Comparison of ENCODE assay signal across 9 mouse cellular contexts in the genomic region with DNA sequence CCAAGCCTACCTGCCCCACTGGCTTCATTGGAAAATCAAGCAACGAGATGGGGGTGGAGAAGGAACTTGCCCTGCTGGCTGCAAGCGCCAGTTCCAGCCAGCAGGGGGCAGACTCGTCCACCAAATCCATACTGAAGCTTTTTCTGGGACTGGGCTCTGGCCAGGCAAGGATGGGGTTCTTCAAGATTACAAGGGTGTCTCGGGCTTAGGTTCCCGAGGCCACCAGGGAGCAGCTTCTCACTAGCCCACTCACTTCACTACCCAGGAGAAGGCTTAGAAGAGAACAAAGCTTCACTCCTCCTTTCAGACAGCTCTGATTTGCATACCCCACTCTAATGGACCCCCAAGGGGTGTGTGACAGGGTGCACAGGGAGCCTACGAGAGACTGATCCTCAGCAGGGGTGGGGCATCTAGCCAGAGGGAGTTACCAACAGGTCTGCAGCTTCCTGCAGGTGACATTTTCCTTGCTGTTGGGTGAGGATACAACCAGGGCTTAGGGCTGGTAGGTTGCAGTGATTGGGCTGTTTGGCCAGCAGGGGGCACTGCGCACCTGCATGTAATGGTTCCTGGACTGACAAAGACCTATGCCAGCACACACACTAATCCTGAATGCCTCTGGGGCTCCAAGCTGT. TPM values are rescaled to one million over a fixed set of nuclear protein-coding genes. Genes with fewer than 3 reads are reported as not detected.
DNase-seq lines count a peak whose midpoint lies in the region; ATAC-seq and TF ChIP-seq lines count a peak whose summit lies in the region.
"Had no signal": no experiment of that assay in that cellular context is flagged by ENCODE, and none has a peak within 500 bp of the region (broad histone marks: within the 10 kb centered on the region; RNA-seq: fewer than 3 reads in every experiment).

No protein-coding gene starts in this region.

- WGBS in heart, embryonic 12.5 days = 0% methylated on average over 7 of the region's 7 CpGs
- 0% methylated on average over 7 of the region's 7 CpGs for WGBS in kidney, postnatal 0 days
- WGBS in liver, adult 2 months = 0% methylated on average over 7 of the region's 7 CpGs

- ATAC-seq in erythroblast, adult 5-6 weeks (replicated peaks; ENCODE audit: low FRiP score, poor library complexity, severe bottlenecking) = peak; percentile 65
- peak; percentile 60 for ATAC-seq in heart, embryonic 12.5 days (ENCODE audit: insufficient number of reproducible peaks, low FRiP score)
- peak; percentile 77 for ATAC-seq in kidney, postnatal 0 days (replicated peaks; ENCODE audit: low FRiP score, low read depth)

- no peak overlapping the region for H3K27ac ChIP-seq in heart, embryonic 12.5 days (ENCODE audit: poor library complexity, severe bottlenecking)
- H3K27ac ChIP-seq in kidney, postnatal 0 days = no peak overlapping the region
- no peak overlapping the region for H3K27ac ChIP-seq in liver, adult 2 months (replicated peaks; ENCODE audit: insufficient read depth, low read depth, low read length)

- H3K9ac ChIP-seq in heart, embryonic 12.5 days = no peak overlapping the region
- no peak overlapping the region for H3K9ac ChIP-seq in kidney, postnatal 0 days (ENCODE audit: low read depth, low read length)
- H3K9ac ChIP-seq in liver, adult 2 months (ENCODE audit: low read depth, low read length) = no peak overlapping the region

- TF ChIP-seq CTCF in kidney, postnatal 0 days (IDR thresholded peaks at IDR 0.05; ENCODE audit: low read depth) = peak; percentile 86
- TF ChIP-seq CTCF in liver, adult 2 months (IDR thresholded peaks at IDR 0.05; ENCODE audit: low read depth, low read length) = peak; percentile 98

- no peaks in the 10 kb centered on the region for H3K79me2 ChIP-seq in liver, adult 2 months (ENCODE audit: control insufficient read depth, insufficient read depth, low read length)

- H3K27me3 ChIP-seq in heart, embryonic 12.5 days (replicated peaks) = peaks cover 86% of the 10 kb centered on the region
- peaks cover 29% of the 10 kb centered on the region for H3K27me3 ChIP-seq in kidney, postnatal 0 days (ENCODE audit: insufficient read depth, low read length)
- 0 out of 2 replicates have a peak, but pooled peaks cover 3% of the 10 kb centered on the region for H3K27me3 ChIP-seq in liver, adult 2 months (ENCODE audit: control insufficient read depth, insufficient read depth, low read length)
- no peaks in the 10 kb centered on the region; the same call in 1 of the 2 replicates for H3K27me3 ChIP-seq in splenic B cell, adult 2 months (ENCODE audit: control insufficient read depth, insufficient read depth, low read length, poor library complexity, severe bottlenecking)

- no peak for TF ChIP-seq POLR2A in liver, adult 2 months (IDR thresholded peaks at IDR 0.05; ENCODE audit: extremely low read depth, insufficient read depth, low read length)

- H3K4me2 ChIP-seq in heart, embryonic 12.5 days = no peak overlapping the region
- H3K4me2 ChIP-seq in kidney, postnatal 0 days (ENCODE audit: low read length) = no peak overlapping the region

- no peaks in the 10 kb centered on the region for H3K9me3 ChIP-seq in heart, embryonic 12.5 days (replicated peaks)
- H3K9me3 ChIP-seq in kidney, postnatal 0 days (replicated peaks; ENCODE audit: low read length) = no peaks in the 10 kb centered on the region

- no peak overlapping the region for H3K4me3 ChIP-seq in heart, embryonic 12.5 days
- H3K4me3 ChIP-seq in kidney, postnatal 0 days (replicated peaks; ENCODE audit: low read depth, low read length) = no peak overlapping the region
- H3K4me3 ChIP-seq in liver, adult 2 months (ENCODE audit: insufficient read depth, low read depth, low read length) = no peak overlapping the region
- H3K4me3 ChIP-seq: erythroblast, embryonic 14.5 days had no signal

- DNase-seq in CD4-positive helper T cell, adult 2 months (ENCODE audit: low read depth, low spot score) = peak; percentile 76
- peak; percentile 97 for DNase-seq in brain, adult 2 months (ENCODE audit: low read depth, low spot score)
- peak; percentile 87 for DNase-seq in kidney, postnatal 0 days (ENCODE audit: low spot score)
- DNase-seq in liver, adult 2 months (ENCODE audit: extremely low read depth, low read depth, low spot score) = peak; percentile 52
- DNase-seq in naive thymus-derived CD4-positive, alpha-beta T cell, adult 2 months (ENCODE audit: low read depth) = peak; percentile 76
- peak; percentile 71 for DNase-seq in splenic B cell, adult 2 months (ENCODE audit: low read depth, low spot score)

- no peaks in the 10 kb centered on the region for H3K36me3 ChIP-seq in heart, embryonic 12.5 days
- no peaks in the 10 kb centered on the region for H3K36me3 ChIP-seq in kidney, postnatal 0 days (ENCODE audit: insufficient read depth, low read length)
- no peaks in the 10 kb centered on the region for H3K36me3 ChIP-seq in liver, adult 2 months (ENCODE audit: control insufficient read depth, insufficient read depth, low read length)
- H3K36me3 ChIP-seq in splenic B cell, adult 2 months (ENCODE audit: control insufficient read depth, insufficient read depth, low read length, poor library complexity, severe bottlenecking) = no peaks in the 10 kb centered on the region

- H3K4me1 ChIP-seq in heart, embryonic 12.5 days (replicated peaks) = peaks cover 18% of the 10 kb centered on the region
- no peaks in the 10 kb centered on the region for H3K4me1 ChIP-seq in kidney, postnatal 0 days (replicated peaks; ENCODE audit: insufficient read depth, low read length)
- H3K4me1 ChIP-seq in liver, adult 2 months (ENCODE audit: control insufficient read depth, insufficient read depth, low read length) = no peaks in the 10 kb centered on the region

RNA-seq across cellular contexts. Expression of a gene that starts 5.0 kb away (rescaled TPM):
- not detected in 2 replicates for total RNA-seq in erythroblast, adult 5-6 weeks (2015; ENCODE audit: low replicate concordance)
- total RNA-seq in erythroblast, adult 5-6 weeks (2017; ENCODE audit: low replicate concordance) = not detected in 2 replicates
- not detected in 2 replicates for polyA plus RNA-seq in heart, embryonic 12.5 days (2016; fragmentation: Nextera tagmentation; extraction: Ambion mirVana)
- polyA plus RNA-seq in kidney, postnatal 0 days (2015; fragmentation: Nextera tagmentation; extraction: Ambion mirVana) = 2.3 and 2.7 TPM in 2 replicates
- total RNA-seq in liver, adult 2 months (2014; rRNA removed) = not detected in 2 replicates
- polyA plus RNA-seq in liver, adult 2 months (2012; rRNA removed) = not detected in 2 replicates
- polyA plus RNA-seq: erythroblast, embryonic 14.5 days had no signal

RNA-seq across cellular contexts. Expression of a gene that starts 5.6 kb away (rescaled TPM):
- total RNA-seq in erythroblast, adult 5-6 weeks (2015; ENCODE audit: low replicate concordance) = not detected in 2 replicates
- not detected in 2 replicates for total RNA-seq in erythroblast, adult 5-6 weeks (2017; ENCODE audit: low replicate concordance)
- polyA plus RNA-seq in heart, embryonic 12.5 days (2016; fragmentation: Nextera tagmentation; extraction: Ambion mirVana) = 0.58 and 0.70 TPM in 2 replicates
- 2.2 and 2.3 TPM in 2 replicates for polyA plus RNA-seq in kidney, postnatal 0 days (2015; fragmentation: Nextera tagmentation; extraction: Ambion mirVana)
- 0.46 TPM in 1 of 2 replicates, not detected in the other for total RNA-seq in liver, adult 2 months (2014; rRNA removed)
- not detected in 2 replicates for polyA plus RNA-seq in liver, adult 2 months (2012; rRNA removed)
- polyA plus RNA-seq: erythroblast, embryonic 14.5 days had no signal

RNA-seq across cellular contexts. Expression of a gene that starts 17.3 kb away (rescaled TPM):
- not detected in 2 replicates for total RNA-seq in erythroblast, adult 5-6 weeks (2015; ENCODE audit: low replicate concordance)
- not detected in 2 replicates for total RNA-seq in erythroblast, adult 5-6 weeks (2017; ENCODE audit: low replicate concordance)
- not detected in 2 replicates for polyA plus RNA-seq in heart, embryonic 12.5 days (2016; fragmentation: Nextera tagmentation; extraction: Ambion mirVana)
- 662 and 798 TPM in 2 replicates for polyA plus RNA-seq in kidney, postnatal 0 days (2015; fragmentation: Nextera tagmentation; extraction: Ambion mirVana)
- total RNA-seq in liver, adult 2 months (2014; rRNA removed) = not detected in 2 replicates
- not detected in 2 replicates for polyA plus RNA-seq in liver, adult 2 months (2012; rRNA removed)
- polyA plus RNA-seq: erythroblast, embryonic 14.5 days had no signal

RNA-seq across cellular contexts. Expression of a gene that starts 55.3 kb away (rescaled TPM):
- total RNA-seq in erythroblast, adult 5-6 weeks (2015; ENCODE audit: low replicate concordance) = 34.9 and 47.3 TPM in 2 replicates
- 39.6 and 46.4 TPM in 2 replicates for total RNA-seq in erythroblast, adult 5-6 weeks (2017; ENCODE audit: low replicate concordance)
- 131 and 140 TPM in 2 replicates for polyA plus RNA-seq in heart, embryonic 12.5 days (2016; fragmentation: Nextera tagmentation; extraction: Ambion mirVana)
- 53.5 and 62.7 TPM in 2 replicates for polyA plus RNA-seq in kidney, postnatal 0 days (2015; fragmentation: Nextera tagmentation; extraction: Ambion mirVana)
- total RNA-seq in liver, adult 2 months (2014; rRNA removed) = 0.92 and 1.4 TPM in 2 replicates
- polyA plus RNA-seq in liver, adult 2 months (2012; rRNA removed) = 0.32 and 0.56 TPM in 2 replicates

Comparison
In these comparisons a context has a peak if more than half of its experiments do, and no peak if none do; other contexts are left out.
1. RNA of a gene that starts 17.3 kb away (polyA plus RNA-seq): 662 to 798 TPM in kidney, postnatal 0 days; not detected in liver, adult 2 months and not detected in heart, embryonic 12.5 days; every median in the first group is over 100 times any median in the second.
2. Peak in every context shown above with its lines, with median percentiles within 50 percentile points of each other: DNase-seq and ATAC-seq.